Mouse (Mus musculus): Measurements from ENCODE around the gene Samd13. TPM values are rescaled to one million over a fixed set of nuclear protein-coding genes. Genes with fewer than 3 reads are reported as not detected.

Samd13 gene
- polyA plus RNA-seq, 1 experiment from 2014 or later: 0.71 TPM

DNA sequence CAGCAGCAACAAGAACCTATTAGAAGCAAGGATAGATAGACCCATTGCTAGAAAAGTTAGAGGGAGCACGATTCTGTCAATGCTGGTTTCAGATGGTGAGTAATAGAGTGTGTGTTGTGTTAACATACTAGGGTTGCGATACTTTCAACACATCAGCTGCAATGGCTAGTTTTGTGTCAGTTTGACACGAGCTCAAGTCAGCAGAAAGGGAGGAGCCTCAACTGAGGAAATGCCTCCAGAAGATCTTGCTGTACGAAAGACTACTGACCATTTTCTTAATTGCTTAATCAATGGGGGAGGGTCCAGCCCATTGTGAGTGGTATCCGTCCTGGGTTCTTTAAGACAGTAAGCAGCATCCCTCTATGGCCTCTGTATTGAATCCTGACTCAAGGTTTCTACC lies 7.2 kb upstream of the Samd13 start:
- Histone ChIP-seq H3K9me3 (no peaks in the 10 kb centered on the region), H3K4me1 (no peaks in the 10 kb centered on the region), H3K27me3 (replicated peaks) (no peaks in the 10 kb centered on the region), H3K4me2 (replicated peaks) (no peak overlapping the region), H3K27ac (no peak overlapping the region), H3K9ac (no peak overlapping the region), H3K36me3 (no peaks in the 10 kb centered on the region), H3K4me3 (no peak overlapping the region)
- no peak for ATAC-seq (ENCODE audit: low FRiP score, low read depth)
- 83% methylated on average over 5 of the region's 5 CpGs for WGBS

DNA sequence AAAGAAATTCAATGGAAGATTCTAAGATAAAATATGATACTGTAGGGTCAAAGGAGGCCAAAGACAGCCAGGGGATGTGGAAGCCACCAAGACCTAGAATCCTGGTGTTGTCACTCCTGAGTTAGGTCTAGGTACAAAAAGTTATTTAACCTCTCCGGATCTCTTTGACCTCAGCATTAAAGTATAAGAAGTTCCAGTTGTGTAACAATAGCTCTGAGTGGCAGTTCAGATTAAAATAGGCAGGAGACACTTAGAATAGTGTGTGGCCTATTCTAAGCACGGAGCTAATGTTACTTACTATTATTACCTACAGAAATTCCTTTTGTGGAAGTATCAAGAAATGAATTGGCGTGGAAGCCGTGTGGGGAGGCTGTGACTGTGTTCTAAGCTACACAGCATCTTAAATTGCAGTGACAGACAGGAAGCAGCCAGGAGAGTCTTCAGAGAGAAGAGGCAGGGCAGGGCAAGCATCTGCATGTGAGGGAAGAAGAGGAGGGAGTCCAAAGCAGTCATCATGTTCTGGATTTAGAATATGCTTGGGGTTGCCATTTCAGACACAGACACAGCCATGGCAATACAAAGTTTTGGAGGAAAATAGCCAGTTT lies 1.8 kb upstream of the Samd13 start:
- Histone ChIP-seq H3K4me3 (no peak overlapping the region), H3K36me3 (no peaks in the 10 kb centered on the region), H3K27me3 (replicated peaks) (no peaks in the 10 kb centered on the region), H3K9me3 (no peaks in the 10 kb centered on the region), H3K4me2 (replicated peaks) (no peak overlapping the region), H3K9ac (no peak overlapping the region), H3K27ac (no peak overlapping the region), H3K4me1 (no peaks in the 10 kb centered on the region)
- 86% methylated on average over 4 of the region's 4 CpGs for WGBS
- no peak for ATAC-seq (ENCODE audit: low FRiP score, low read depth)

DNA sequence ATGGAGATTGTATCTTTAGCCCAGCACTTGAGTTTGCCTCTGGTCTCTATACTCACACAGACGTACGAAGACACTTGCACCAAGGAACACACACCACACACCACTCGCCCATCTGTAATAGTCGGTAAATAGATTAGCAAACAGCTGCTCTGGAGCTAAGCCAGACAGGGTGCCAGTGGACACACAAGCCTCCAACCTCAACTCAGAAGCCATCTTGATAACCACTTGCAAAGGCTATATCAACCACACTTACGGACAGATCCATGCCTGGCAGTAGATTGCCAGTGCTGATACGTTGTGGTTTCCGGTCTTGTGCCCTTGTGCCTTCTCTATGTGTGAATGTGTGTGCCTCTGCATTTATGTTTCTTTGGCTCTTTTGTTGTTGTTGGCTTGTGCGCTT lies 1.0 kb upstream of the Samd13 start:
- H3K36me3 ChIP-seq: no peaks in the 10 kb centered on the region
- H3K4me3 ChIP-seq: no peak overlapping the region
- no peak overlapping the region for H3K4me2 ChIP-seq (replicated peaks)
- ATAC-seq (ENCODE audit: low FRiP score, low read depth): no peak
- H3K4me1 ChIP-seq: no peaks in the 10 kb centered on the region
- H3K9me3 ChIP-seq: no peaks in the 10 kb centered on the region
- H3K9ac ChIP-seq: no peak overlapping the region
- no peak overlapping the region for H3K27ac ChIP-seq
- 93% methylated on average over 8 of the region's 8 CpGs for WGBS
- no peaks in the 10 kb centered on the region for H3K27me3 ChIP-seq (replicated peaks)

DNA sequence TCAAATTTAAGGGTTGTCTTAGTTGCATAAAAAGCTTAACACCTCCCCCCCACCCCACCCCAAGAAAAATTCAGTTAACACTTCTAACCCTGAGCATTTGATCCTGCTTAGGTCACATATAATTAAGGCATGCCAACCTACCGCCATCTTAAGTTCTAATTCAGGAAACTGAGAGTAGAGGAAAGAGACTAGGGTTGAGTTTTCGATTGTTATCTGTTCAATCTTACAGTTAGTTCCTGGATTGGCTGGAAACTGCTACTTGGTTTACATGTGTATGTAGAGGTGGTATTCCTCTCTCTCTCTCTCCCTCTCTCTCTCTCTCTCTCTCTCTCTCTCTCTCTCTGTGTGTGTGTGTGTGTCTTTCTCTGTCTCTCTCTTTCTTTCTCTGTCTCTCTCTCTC lies 2.3 kb downstream of the Samd13 start:
- Histone ChIP-seq H3K9me3 (no peaks in the 10 kb centered on the region), H3K9ac (no peak overlapping the region), H3K36me3 (no peaks in the 10 kb centered on the region), H3K4me2 (replicated peaks) (no peak overlapping the region), H3K4me3 (no peak overlapping the region), H3K4me1 (no peaks in the 10 kb centered on the region), H3K27ac (no peak overlapping the region), H3K27me3 (replicated peaks) (no peaks in the 10 kb centered on the region)
- WGBS: 85% methylated on average over 2 of the region's 2 CpGs
- no peak for ATAC-seq (ENCODE audit: low FRiP score, low read depth)

DNA sequence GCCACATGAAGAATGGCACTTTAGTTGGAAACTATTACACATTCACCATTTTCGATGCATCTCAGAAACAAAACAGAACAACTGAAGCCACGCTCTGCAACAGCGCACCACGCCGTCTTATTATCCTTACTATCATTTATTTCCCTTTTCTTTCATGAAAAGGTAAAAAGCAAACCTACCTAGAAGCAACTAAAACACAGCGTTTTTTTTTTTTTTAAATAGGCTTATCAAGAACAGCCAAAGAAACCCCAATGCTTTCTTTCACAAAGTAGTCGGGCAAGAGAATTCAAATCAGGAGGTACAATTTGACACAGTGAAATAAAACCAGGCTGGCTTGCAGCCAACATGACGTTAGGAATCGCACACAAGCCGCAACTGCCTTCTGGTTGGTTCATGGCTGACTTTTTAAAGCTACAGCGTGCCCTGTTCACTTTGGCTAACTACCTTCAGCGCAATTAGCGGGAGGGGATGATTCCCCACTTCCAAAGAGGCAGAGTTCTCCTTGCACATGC lies 3.2 kb downstream of the Samd13 start:
- Histone ChIP-seq H3K36me3 (no peaks in the 10 kb centered on the region), H3K4me1 (no peaks in the 10 kb centered on the region), H3K4me3 (no peak overlapping the region), H3K27me3 (replicated peaks) (no peaks in the 10 kb centered on the region), H3K4me2 (replicated peaks) (peak overlapping the region; percentile 33; the same call in 1 of the 2 replicates), H3K27ac (no peak overlapping the region), H3K9ac (0 out of 2 replicates have a peak overlapping the region, but pooled peaks have one; percentile 13), H3K9me3 (no peaks in the 10 kb centered on the region)
- 42% methylated on average over 13 of the region's 13 CpGs for WGBS
- ATAC-seq (ENCODE audit: low FRiP score, low read depth): no peak; the same call in 1 of the 2 replicates

DNA sequence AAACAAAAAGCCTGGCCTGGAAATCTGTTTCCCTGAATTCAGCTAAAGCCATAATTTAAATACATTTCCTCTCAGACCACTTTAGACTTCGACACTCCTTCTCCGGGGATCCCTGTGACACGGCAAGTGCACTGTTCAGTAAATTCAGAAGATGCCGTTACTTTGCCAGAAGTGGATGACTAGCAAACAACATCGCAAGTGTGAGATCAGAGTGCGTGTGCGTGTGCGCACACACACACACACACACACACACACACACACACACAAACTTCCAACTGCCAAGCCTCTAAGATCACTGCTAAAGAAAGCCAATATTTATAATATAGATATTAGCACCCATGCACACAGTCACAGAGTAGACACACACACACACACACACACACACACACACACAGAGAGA lies 3.7 kb downstream of the Samd13 start:
- H3K9ac ChIP-seq: 0 out of 2 replicates have a peak overlapping the region, but pooled peaks have one; percentile 13
- no peaks in the 10 kb centered on the region for H3K4me1 ChIP-seq
- no peak overlapping the region for H3K4me3 ChIP-seq
- H3K9me3 ChIP-seq: no peaks in the 10 kb centered on the region
- no peaks in the 10 kb centered on the region for H3K36me3 ChIP-seq
- no peak for ATAC-seq (ENCODE audit: low FRiP score, low read depth)
- H3K27me3 ChIP-seq (replicated peaks): no peaks in the 10 kb centered on the region
- 75% methylated on average over 8 of the region's 8 CpGs for WGBS
- H3K27ac ChIP-seq: no peak overlapping the region
- peak overlapping the region; percentile 33; the same call in 1 of the 2 replicates for H3K4me2 ChIP-seq (replicated peaks)

DNA sequence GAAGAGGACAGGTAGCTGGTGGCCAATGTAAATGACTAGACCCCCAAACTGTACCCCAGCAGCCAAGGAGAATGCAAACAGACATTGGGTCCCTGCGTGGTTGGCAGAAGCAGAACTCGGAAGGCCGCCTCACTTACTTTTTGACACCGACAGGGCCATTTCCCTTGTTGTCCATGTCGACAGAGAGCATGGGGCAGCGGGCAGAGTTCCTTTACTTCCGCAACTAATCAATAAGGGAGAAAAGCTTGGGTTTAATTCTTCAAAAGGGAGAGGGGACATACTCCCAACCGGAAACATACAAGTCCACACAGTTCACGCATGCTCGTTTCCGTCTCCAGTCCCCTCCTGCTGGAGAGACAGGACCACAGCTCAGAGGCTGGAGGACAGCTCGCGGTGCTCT lies 4.8 kb downstream of the Samd13 start:
- no peaks in the 10 kb centered on the region for H3K36me3 ChIP-seq
- H3K27ac ChIP-seq: no peak overlapping the region
- no peak for ATAC-seq (ENCODE audit: low FRiP score, low read depth)
- H3K9me3 ChIP-seq: no peaks in the 10 kb centered on the region
- no peaks in the 10 kb centered on the region for H3K4me1 ChIP-seq
- H3K4me3 ChIP-seq: no peak overlapping the region
- H3K27me3 ChIP-seq (replicated peaks): no peaks in the 10 kb centered on the region
- no peak overlapping the region for H3K9ac ChIP-seq
- H3K4me2 ChIP-seq (replicated peaks): no peak overlapping the region
- WGBS: 94% methylated on average over 13 of the region's 13 CpGs

DNA sequence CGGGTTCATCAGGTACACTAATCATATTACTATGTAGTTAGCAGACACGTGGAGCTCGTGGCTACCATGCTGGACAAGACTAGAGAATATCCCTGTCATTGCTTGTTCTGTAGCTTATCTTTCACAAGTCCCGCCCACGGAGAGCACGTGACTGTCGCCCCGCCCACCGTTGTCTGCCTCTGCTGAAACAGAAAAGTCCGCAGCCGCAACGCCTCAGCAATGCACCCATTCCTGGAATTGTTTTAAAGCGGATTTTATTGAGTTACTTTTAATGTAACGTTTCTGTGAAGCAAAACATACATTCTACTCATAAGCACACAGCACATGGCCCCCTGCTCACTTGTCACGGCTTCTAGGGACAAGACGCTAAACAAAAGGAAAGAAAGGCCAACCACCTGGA lies 5.7 kb downstream of the Samd13 start:
- no peak for ATAC-seq (ENCODE audit: low FRiP score, low read depth)

DNA sequence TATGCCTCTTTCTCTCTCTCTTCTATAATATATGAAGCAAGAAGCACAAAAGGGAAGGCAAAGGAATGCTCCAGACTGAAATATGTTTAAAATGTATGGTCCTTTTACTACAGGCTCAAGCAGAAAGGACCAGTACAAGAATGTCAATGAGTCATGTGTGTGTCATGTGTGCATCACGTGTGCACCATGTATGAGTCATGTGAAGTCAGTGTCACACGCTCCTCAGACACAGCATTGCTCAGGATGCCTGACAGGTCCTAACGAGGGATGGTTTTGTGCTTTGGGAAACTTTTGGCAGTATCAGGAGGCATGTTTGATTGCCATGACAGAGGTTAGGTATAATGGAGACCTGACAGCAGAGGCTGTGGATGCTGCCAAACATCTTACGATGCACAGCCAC lies 9.2 kb downstream of the Samd13 start:
- Histone ChIP-seq H3K9me3 (no peaks in the 10 kb centered on the region), H3K27ac (no peak overlapping the region), H3K9ac (no peak overlapping the region), H3K4me2 (replicated peaks) (no peak overlapping the region), H3K36me3 (no peaks in the 10 kb centered on the region), H3K27me3 (replicated peaks) (no peaks in the 10 kb centered on the region), H3K4me3 (no peak overlapping the region), H3K4me1 (no peaks in the 10 kb centered on the region)
- WGBS: 87% methylated on average over 4 of the region's 4 CpGs
- no peak for ATAC-seq (ENCODE audit: low FRiP score, low read depth)

More for the DNA sequence above, 5.7 kb downstream of the Samd13 start:
- no peak overlapping the region for H3K27ac ChIP-seq
- no peaks in the 10 kb centered on the region for H3K27me3 ChIP-seq (replicated peaks)
- no peak overlapping the region for H3K9ac ChIP-seq
- no peak overlapping the region for H3K4me3 ChIP-seq
- WGBS: 95% methylated on average over 16 of the region's 16 CpGs
- no peaks in the 10 kb centered on the region for H3K9me3 ChIP-seq
- H3K4me2 ChIP-seq (replicated peaks): no peak overlapping the region
- no peaks in the 10 kb centered on the region for H3K4me1 ChIP-seq
- no peaks in the 10 kb centered on the region for H3K36me3 ChIP-seq

DNA sequence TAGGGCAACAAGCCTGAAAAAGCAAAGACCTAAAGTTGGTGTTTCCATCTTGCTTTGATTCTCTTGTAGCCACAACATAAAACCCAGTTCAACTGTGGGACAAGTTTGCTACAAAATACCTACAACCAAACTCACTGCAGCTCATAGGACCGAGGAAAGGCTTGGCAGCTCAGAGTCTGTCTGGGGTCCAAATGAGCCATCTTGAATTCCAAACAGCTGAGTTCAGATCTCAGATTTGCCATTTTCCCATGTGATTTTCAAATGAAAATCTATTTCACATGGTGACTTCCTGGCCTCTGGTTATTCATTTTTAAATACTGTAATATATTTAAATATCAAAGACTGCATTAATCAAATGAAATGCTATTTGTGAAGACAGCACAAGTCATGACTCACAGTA lies 10.3 kb downstream of the Samd13 start:
- ATAC-seq (ENCODE audit: low FRiP score, low read depth): no peak
- no peak overlapping the region for H3K9ac ChIP-seq
- H3K4me3 ChIP-seq: no peak overlapping the region
- H3K27ac ChIP-seq: no peak overlapping the region
- no peak overlapping the region for H3K4me2 ChIP-seq (replicated peaks)
- WGBS: 92% methylated on average over 1 of the region's 1 CpGs
- no peaks in the 10 kb centered on the region for H3K36me3 ChIP-seq
- no peaks in the 10 kb centered on the region for H3K27me3 ChIP-seq (replicated peaks)
- no peaks in the 10 kb centered on the region for H3K4me1 ChIP-seq
- H3K9me3 ChIP-seq: no peaks in the 10 kb centered on the region

DNA sequence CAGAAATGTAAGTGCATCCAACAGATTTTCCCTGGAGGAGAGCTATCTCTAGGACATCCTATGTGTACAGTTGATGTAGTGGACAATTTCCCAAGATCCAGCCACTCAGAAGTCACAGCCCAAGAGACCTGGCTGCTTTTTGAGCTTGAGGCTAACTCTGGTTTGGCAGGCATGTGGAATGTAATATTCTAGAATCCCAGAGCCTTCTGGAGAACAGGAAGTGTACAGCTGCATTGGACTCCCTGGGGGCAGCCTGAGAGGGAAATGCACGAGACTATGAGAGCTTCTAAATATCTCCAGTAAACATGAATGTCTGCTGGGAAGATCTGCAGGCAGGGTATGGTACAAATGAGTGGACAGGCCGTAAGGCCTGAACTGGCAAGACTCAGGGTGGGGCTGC lies 14.3 kb downstream of the Samd13 start:
- no peak overlapping the region for H3K4me3 ChIP-seq
- ATAC-seq (ENCODE audit: low FRiP score, low read depth): no peak
- no peaks in the 10 kb centered on the region for H3K4me1 ChIP-seq
- no peaks in the 10 kb centered on the region for H3K9me3 ChIP-seq
- H3K4me2 ChIP-seq (replicated peaks): no peak overlapping the region
- H3K36me3 ChIP-seq: no peaks in the 10 kb centered on the region
- H3K27me3 ChIP-seq (replicated peaks): no peaks in the 10 kb centered on the region
- WGBS: 81% methylated on average over 2 of the region's 2 CpGs
- no peak overlapping the region for H3K27ac ChIP-seq
- H3K9ac ChIP-seq: no peak overlapping the region

DNA sequence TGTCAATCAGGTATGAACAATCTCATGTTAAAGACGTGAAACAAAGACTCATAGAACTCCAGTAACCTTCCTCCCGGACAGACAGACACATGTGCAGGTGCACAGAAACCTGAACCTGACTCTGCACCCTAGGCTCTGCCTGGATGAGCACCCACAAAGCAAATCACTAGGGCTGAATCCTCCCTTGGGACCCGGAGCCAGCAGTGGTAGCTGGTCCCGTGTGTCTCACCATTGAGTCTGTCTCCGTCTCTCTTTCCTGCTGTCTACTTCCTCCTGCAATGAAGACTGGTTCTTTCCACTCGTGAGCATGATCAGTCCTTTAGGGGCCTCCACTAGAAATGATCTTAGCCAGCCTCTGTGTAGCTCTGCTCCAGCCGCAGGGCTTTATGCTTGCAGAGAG lies 23.5 kb downstream of the Samd13 start:
- no peak overlapping the region for H3K9ac ChIP-seq
- no peak overlapping the region for H3K4me3 ChIP-seq
- no peak for ATAC-seq (ENCODE audit: low FRiP score, low read depth)
- no peaks in the 10 kb centered on the region for H3K27me3 ChIP-seq (replicated peaks)
- no peaks in the 10 kb centered on the region for H3K4me1 ChIP-seq
- no peaks in the 10 kb centered on the region for H3K36me3 ChIP-seq
- H3K27ac ChIP-seq: no peak overlapping the region
- 85% methylated on average over 7 of the region's 7 CpGs for WGBS
- no peak overlapping the region for H3K4me2 ChIP-seq (replicated peaks)
- H3K9me3 ChIP-seq: no peaks in the 10 kb centered on the region

DNA sequence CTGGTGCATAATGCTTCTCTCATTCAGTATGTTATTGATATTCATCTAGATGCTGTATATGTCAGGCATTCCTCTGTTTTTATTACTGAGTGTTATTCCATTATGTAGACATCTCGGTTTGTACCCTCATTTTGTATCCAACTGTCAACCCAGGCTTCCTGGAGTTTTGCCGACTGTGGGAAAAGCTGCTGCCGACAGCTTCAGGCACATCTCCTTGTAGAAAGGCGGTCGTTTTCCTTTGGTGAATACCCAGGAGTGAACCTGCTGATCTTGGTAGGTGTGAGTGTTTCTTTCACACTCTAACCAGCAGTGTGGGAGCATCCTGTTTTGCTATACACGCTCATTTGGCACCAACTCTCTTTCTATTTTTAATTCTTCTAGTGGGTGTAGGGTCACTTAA lies 24.4 kb downstream of the Samd13 start:
- Histone ChIP-seq H3K27ac (no peak overlapping the region), H3K4me3 (no peak overlapping the region), H3K27me3 (replicated peaks) (no peaks in the 10 kb centered on the region), H3K4me1 (no peaks in the 10 kb centered on the region), H3K36me3 (no peaks in the 10 kb centered on the region), H3K4me2 (replicated peaks) (no peak overlapping the region), H3K9me3 (no peaks in the 10 kb centered on the region), H3K9ac (no peak overlapping the region)
- 80% methylated on average over 6 of the region's 6 CpGs for WGBS
- no peak for ATAC-seq (ENCODE audit: low FRiP score, low read depth)

Data from neural tube, embryonic 12.5 days (tissue).